Mouse (Mus musculus): ENCODE results near the gene Nfkb1.

DNA sequence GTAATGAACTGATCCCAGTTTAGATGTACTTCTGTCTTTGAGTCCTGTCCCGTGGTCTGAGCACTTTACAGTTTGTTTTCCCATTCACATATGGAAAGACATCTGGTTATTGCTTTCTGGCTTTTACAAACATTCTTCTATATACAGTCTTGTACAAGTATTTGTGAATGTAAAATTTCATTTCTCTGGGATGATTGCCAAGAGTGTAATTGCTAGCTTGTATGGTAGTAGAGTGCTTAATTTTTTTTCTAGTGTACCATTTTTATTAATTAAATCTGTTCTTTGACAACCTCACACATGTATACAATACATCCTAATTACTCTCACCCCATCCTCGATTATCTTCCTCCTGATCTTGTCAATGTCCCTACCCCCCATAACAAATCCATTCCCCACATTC, 12.0 kb upstream of the Nfkb1 start:
- TF ChIP-seq CTCF (IDR thresholded peaks at IDR 0.05; ENCODE audit: low read depth, low read length) (no peak), POLR2A (IDR thresholded peaks at IDR 0.05; ENCODE audit: borderline replicate concordance, low read depth, low read length) (no peak)
